Mouse (Mus musculus) olfactory bulb, adult 2 months (tissue): ENCODE measurements around the gene Polr3gl.

Source experiments
- CTCF ChIP-seq: fragments of 200-500 bp; IDR thresholded peaks from 2 replicates; pipeline ENCODE4 v1.5.1; 2012; ENCODE audit warnings: low read depth, mild to moderate bottlenecking, low read length, moderate library complexity; ENCODE audit not compliant: insufficient read depth
- POLR2A ChIP-seq: fragments of 200-500 bp; IDR thresholded peaks from 2 replicates; pipeline ENCODE4 v1.6.1; 2012; ENCODE audit warnings: mild to moderate bottlenecking, low read depth, low read length, moderate library complexity; ENCODE audit not compliant: insufficient read depth

DNA sequence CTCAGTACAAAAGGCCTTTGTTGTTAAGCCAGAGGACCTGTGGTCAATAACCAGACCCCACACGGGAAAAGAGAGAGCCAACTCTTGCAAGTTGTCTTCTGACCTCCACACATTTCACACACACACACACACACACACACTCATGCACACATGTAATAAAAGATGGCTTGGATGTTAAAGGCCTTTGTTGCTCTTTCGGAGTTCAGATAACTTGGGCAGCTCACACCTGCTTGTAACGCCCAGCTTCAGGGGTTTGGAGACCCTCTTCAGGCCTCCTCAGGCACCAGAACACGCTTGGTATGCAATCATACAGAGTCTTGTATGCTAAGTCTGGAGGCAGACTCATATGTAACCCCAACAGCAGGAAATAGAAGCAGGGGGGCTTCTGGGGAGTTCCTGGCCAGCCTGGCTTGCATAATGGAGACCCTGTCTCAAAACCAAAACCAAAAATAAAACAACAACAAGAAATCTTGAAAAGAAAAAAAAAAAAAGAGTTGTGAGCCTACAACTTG, 14.7 kb downstream of the Polr3gl start:
- TF ChIP-seq POLR2A, result no peak
- no peak for TF ChIP-seq CTCF
